8 mouse cellular contexts compared by ENCODE assay signal in the genomic region with DNA sequence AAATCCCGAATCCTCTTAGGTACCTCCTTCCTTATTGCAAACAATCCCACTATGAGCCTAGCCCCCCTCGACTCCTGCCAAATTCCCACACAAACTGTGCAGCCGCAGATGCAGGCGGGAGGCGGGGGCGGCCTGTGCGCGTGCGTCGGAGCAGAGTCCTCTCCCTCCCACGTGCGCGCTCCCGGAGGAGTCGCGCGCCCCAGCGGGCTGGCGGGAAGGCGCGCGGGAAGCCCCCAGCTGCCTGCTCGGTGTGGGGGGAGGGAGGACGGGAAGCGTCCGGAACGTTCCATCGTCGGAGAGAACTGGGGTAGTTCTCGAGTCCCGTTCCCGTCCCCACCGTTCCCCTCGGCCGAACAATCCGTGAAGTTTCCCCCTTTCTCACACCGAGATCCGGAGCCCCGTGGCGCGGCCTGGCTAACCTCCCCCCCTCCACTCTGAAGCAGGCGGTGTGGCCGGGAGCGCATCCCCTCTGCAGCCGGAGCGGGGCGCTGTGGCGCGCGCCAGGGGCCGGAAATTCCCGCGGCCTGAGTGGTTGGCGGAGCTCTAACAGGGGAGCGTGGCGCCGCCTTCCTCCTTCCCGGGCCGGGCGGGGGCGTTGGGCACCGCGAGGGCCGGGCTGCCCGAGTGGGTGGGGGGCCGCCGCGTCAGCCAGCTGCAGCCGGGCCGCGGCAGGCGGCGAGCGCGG. TPM values are rescaled to one million over a fixed set of nuclear protein-coding genes. Genes with fewer than 3 reads are reported as not detected.
A peak's percentile ranks its signal among the peaks of the same experiment; 100 is the strongest.
DNase-seq lines count a peak whose midpoint lies in the region; ATAC-seq and TF ChIP-seq lines count a peak whose summit lies in the region.

No protein-coding gene starts in this region.

- H3K36me3 ChIP-seq in embryonic facial prominence, embryonic 13.5 days, result peaks cover 12% of the 10 kb centered on the region
- peaks cover 5% of the 10 kb centered on the region; the same call in 1 of the 2 replicates for H3K36me3 ChIP-seq in heart, adult 2 months (ENCODE audit: control insufficient read depth, insufficient read depth, low read length)
- H3K36me3 ChIP-seq in limb, embryonic 13.5 days, result peaks cover 12% of the 10 kb centered on the region
- H3K36me3 ChIP-seq in midbrain, embryonic 16.5 days (ENCODE audit: control insufficient read depth, insufficient read depth, low read length), result no peaks in the 10 kb centered on the region

- no peaks in the 10 kb centered on the region for H3K79me2 ChIP-seq in heart, adult 2 months (replicated peaks; ENCODE audit: control insufficient read depth, insufficient read depth, low read length)

- H3K9ac ChIP-seq in embryonic facial prominence, embryonic 13.5 days, result peak overlapping the region; percentile 90
- H3K9ac ChIP-seq in heart, adult 2 months (ENCODE audit: low read depth, low read length), result peak overlapping the region; percentile 70
- H3K9ac ChIP-seq in limb, embryonic 13.5 days, result peak overlapping the region; percentile 90
- H3K9ac ChIP-seq in midbrain, embryonic 16.5 days (ENCODE audit: low read depth, low read length), result peak overlapping the region; percentile 90

- H3K4me3 ChIP-seq in embryonic facial prominence, embryonic 13.5 days, result peak overlapping the region; percentile 85
- peak overlapping the region; percentile 92 for H3K4me3 ChIP-seq in heart, adult 2 months
- H3K4me3 ChIP-seq in limb, embryonic 13.5 days, result peak overlapping the region; percentile 86
- H3K4me3 ChIP-seq in midbrain, embryonic 16.5 days (ENCODE audit: low read depth, low read length), result peak overlapping the region; percentile 76

- peak; percentile 94 for DNase-seq in 3134 (ENCODE audit: extremely low read depth, insufficient read length, low spot score)
- DNase-seq in adrenal gland, postnatal 36 days, result peak; percentile 98 to 99
- DNase-seq in heart, adult 2 months, result peak; percentile 99
- DNase-seq in kidney, adult 8-10 months, result peak; percentile 95 to 97
- peak; percentile 87 to 92 for DNase-seq in spleen, postnatal 10 days (ENCODE audit: low spot score in 2 of 2)

- peak overlapping the region; percentile 99 for H3K27ac ChIP-seq in embryonic facial prominence, embryonic 13.5 days
- peak overlapping the region; percentile 86 for H3K27ac ChIP-seq in heart, adult 2 months
- H3K27ac ChIP-seq in limb, embryonic 13.5 days, result peak overlapping the region; percentile 98
- peak overlapping the region; percentile 99 for H3K27ac ChIP-seq in midbrain, embryonic 16.5 days (ENCODE audit: low read length)

- peaks cover 17% of the 10 kb centered on the region for H3K4me1 ChIP-seq in embryonic facial prominence, embryonic 13.5 days
- peaks cover 5% of the 10 kb centered on the region for H3K4me1 ChIP-seq in heart, adult 2 months (ENCODE audit: control insufficient read depth, insufficient read depth, low read length)
- H3K4me1 ChIP-seq in limb, embryonic 13.5 days, result peaks cover 21% of the 10 kb centered on the region
- peaks cover 17% of the 10 kb centered on the region for H3K4me1 ChIP-seq in midbrain, embryonic 16.5 days (ENCODE audit: control insufficient read depth, insufficient read depth, low read length)

- under 1% methylated on average over 44 of the region's 75 CpGs for WGBS in embryonic facial prominence, embryonic 13.5 days
- WGBS in heart, adult 2 months, result under 1% methylated on average over 60 of the region's 75 CpGs
- WGBS in limb, embryonic 13.5 days, result under 1% methylated on average over 64 of the region's 75 CpGs
- WGBS in midbrain, embryonic 16.5 days, result under 1% methylated on average over 55 of the region's 75 CpGs

- TF ChIP-seq POLR2A in heart, adult 2 months (IDR thresholded peaks at IDR 0.05; ENCODE audit: insufficient read depth, low read depth, low read length), result peak; percentile 64

- intact Hi-C loops in heart, adult 2 months (cut with DNase I), result loop anchor here (2.0 kb wide), 3 partner anchors 19 to 47 kb away; no protein-coding TSS in a partner anchor

- H3K9me3 ChIP-seq in embryonic facial prominence, embryonic 13.5 days, result no peaks in the 10 kb centered on the region
- H3K9me3 ChIP-seq in limb, embryonic 13.5 days, result no peaks in the 10 kb centered on the region
- no peaks in the 10 kb centered on the region for H3K9me3 ChIP-seq in midbrain, embryonic 16.5 days (replicated peaks; ENCODE audit: control insufficient read depth, low read length, poor library complexity, severe bottlenecking)

- TF ChIP-seq CTCF in heart, adult 2 months (IDR thresholded peaks at IDR 0.05), result peak; percentile 84

- peak; percentile 94 for ATAC-seq in embryonic facial prominence, embryonic 13.5 days (ENCODE audit: insufficient number of reproducible peaks, insufficient read depth, low FRiP score, low TSS enrichment, low read depth)
- peak; percentile 95 for ATAC-seq in limb, embryonic 13.5 days (ENCODE audit: low FRiP score, low read depth)
- peak; percentile 95 for ATAC-seq in midbrain, embryonic 16.5 days

- H3K27me3 ChIP-seq in embryonic facial prominence, embryonic 13.5 days, result no peaks in the 10 kb centered on the region
- H3K27me3 ChIP-seq in heart, adult 2 months (ENCODE audit: control insufficient read depth, insufficient read depth, low read length), result no peaks in the 10 kb centered on the region
- no peaks in the 10 kb centered on the region for H3K27me3 ChIP-seq in limb, embryonic 13.5 days
- H3K27me3 ChIP-seq in midbrain, embryonic 16.5 days (ENCODE audit: control insufficient read depth, insufficient read depth, low read depth, low read length), result no peaks in the 10 kb centered on the region

- TF ChIP-seq EP300 in heart, adult 2 months (IDR thresholded peaks at IDR 0.05; ENCODE audit: insufficient read depth, low read depth, low read length), result 0 out of 2 replicates have a peak, but pooled peaks have one; percentile 41

- H3K4me2 ChIP-seq in embryonic facial prominence, embryonic 13.5 days, result peak overlapping the region; percentile 79
- H3K4me2 ChIP-seq in limb, embryonic 13.5 days (replicated peaks), result peak overlapping the region; percentile 89
- peak overlapping the region; percentile 80 for H3K4me2 ChIP-seq in midbrain, embryonic 16.5 days (ENCODE audit: low read length)

RNA-seq across cellular contexts. Expression of a gene that starts 15.4 kb away (rescaled TPM):
- total RNA-seq in adrenal gland, postnatal 36 days (2021), result 10 to 100 TPM; 21.2 to 23.2 TPM
- 24.9 and 29.1 TPM in 2 replicates for polyA plus RNA-seq in embryonic facial prominence, embryonic 13.5 days (2015; fragmentation: Nextera tagmentation; extraction: Ambion mirVana)
- 10 to 100 TPM; 20.9 to 22.4 TPM for total RNA-seq in heart, adult 2 months (2021)
- 5.6 and 8.1 TPM in 2 replicates for polyA plus RNA-seq in heart, adult 2 months (2012; rRNA removed)
- polyA plus RNA-seq in limb, embryonic 13.5 days (2015; fragmentation: Nextera tagmentation; extraction: Ambion mirVana), result 26.0 and 27.1 TPM in 2 replicates
- polyA plus RNA-seq in midbrain, embryonic 16.5 days (2015; fragmentation: Nextera tagmentation; extraction: Ambion mirVana), result 42.0 and 45.2 TPM in 2 replicates

Comparison
In these comparisons a context has a peak if more than half of its experiments do, and no peak if none do; other contexts are left out.
1. Peak in every context shown above with its lines: DNase-seq, ATAC-seq, H3K4me3 ChIP-seq and H3K27ac ChIP-seq.